Comparison of ENCODE assay signal across 8 mouse cellular contexts in genomic region chr10:62336601-62337578, GRCm38 (mm10). TPM values are rescaled to one million over a fixed set of nuclear protein-coding genes. Genes with fewer than 3 reads are reported as not detected.
DNase-seq lines count a peak whose midpoint lies in the region; ATAC-seq and TF ChIP-seq lines count a peak whose summit lies in the region.

No protein-coding gene starts in this region.

- no peak overlapping the region for H3K4me2 ChIP-seq in kidney, embryonic 16.5 days (replicated peaks; ENCODE audit: low read depth, low read length)

- H3K27ac ChIP-seq in layer of hippocampus, adult 2 months = peak overlapping the region; percentile 24
- peak overlapping the region; percentile 44 for H3K27ac ChIP-seq in embryonic facial prominence, embryonic 10.5 days (replicated peaks)
- H3K27ac ChIP-seq in kidney, embryonic 16.5 days (ENCODE audit: low read length) = peak overlapping the region; percentile 54
- H3K27ac ChIP-seq in thymus, adult 2 months (ENCODE audit: control insufficient read depth, insufficient read depth, low read length) = no peak overlapping the region

- 0 out of 2 replicates have a peak overlapping the region, but pooled peaks have one; percentile 0 for H3K9ac ChIP-seq in kidney, embryonic 16.5 days (replicated peaks; ENCODE audit: low read length)

- intact Hi-C loops in left cerebral cortex, postnatal 4 days (cut with DNase I) = no loop called here

- TF ChIP-seq CTCF in layer of hippocampus, adult 2 months (conservative IDR thresholded peaks at IDR 0.05) = no peak
- TF ChIP-seq CTCF in thymus, adult 2 months (IDR thresholded peaks at IDR 0.05; ENCODE audit: borderline replicate concordance, control insufficient read depth, extremely low read depth, insufficient read depth, low read length, poor library complexity) = no peak

- peaks cover 4% of the 10 kb centered on the region; the same call in 1 of the 2 replicates for H3K27me3 ChIP-seq in embryonic facial prominence, embryonic 10.5 days (replicated peaks; ENCODE audit: low read depth, poor library complexity, severe bottlenecking)
- H3K27me3 ChIP-seq in kidney, embryonic 16.5 days (ENCODE audit: insufficient read depth, low read length) = no peaks in the 10 kb centered on the region
- H3K27me3 ChIP-seq in thymus, adult 2 months (ENCODE audit: control insufficient read depth, insufficient read depth, low read length) = no peaks in the 10 kb centered on the region

- TF ChIP-seq POLR2A in thymus, adult 2 months (IDR thresholded peaks at IDR 0.05; ENCODE audit: control insufficient read depth, extremely low read depth, insufficient read depth, low read length, poor library complexity) = no peak

- no peak overlapping the region for H3K4me3 ChIP-seq in layer of hippocampus, adult 2 months
- peak overlapping the region; percentile 4; the same call in 1 of the 2 replicates for H3K4me3 ChIP-seq in embryonic facial prominence, embryonic 10.5 days
- H3K4me3 ChIP-seq in kidney, embryonic 16.5 days (ENCODE audit: low read length) = no peak overlapping the region
- no peak overlapping the region for H3K4me3 ChIP-seq in thymus, adult 2 months (ENCODE audit: control insufficient read depth, insufficient read depth, low read length)

- no peak for DNase-seq in layer of hippocampus, adult 2 months (ENCODE audit: low spot score in 2 of 2)
- DNase-seq in layer of hippocampus, postnatal 14 days (ENCODE audit: low spot score in 2 of 2) = no peak
- no peak for DNase-seq in embryonic facial prominence, embryonic 10.5 days (ENCODE audit: low spot score)
- DNase-seq in lung, postnatal 36 days = peak; percentile 92
- DNase-seq in thymus, adult 2 months = no peak
- DNase-seq in left cerebral cortex, postnatal 4 days = no peak
- DNase-seq in adrenal gland, postnatal 25 days = no peak

- 29% methylated on average over 12 of the region's 12 CpGs for WGBS in embryonic facial prominence, embryonic 10.5 days
- 18% methylated on average over 12 of the region's 12 CpGs for WGBS in kidney, embryonic 16.5 days
- WGBS in thymus, adult 2 months = 43% methylated on average over 12 of the region's 12 CpGs

- ATAC-seq in kidney, embryonic 16.5 days (ENCODE audit: low FRiP score, low TSS enrichment) = no peak

- no peaks in the 10 kb centered on the region for H3K9me3 ChIP-seq in embryonic facial prominence, embryonic 10.5 days
- H3K9me3 ChIP-seq in kidney, embryonic 16.5 days (ENCODE audit: low read length) = no peaks in the 10 kb centered on the region

- peaks cover 66% of the 10 kb centered on the region for H3K4me1 ChIP-seq in embryonic facial prominence, embryonic 10.5 days
- peaks cover 53% of the 10 kb centered on the region for H3K4me1 ChIP-seq in kidney, embryonic 16.5 days (ENCODE audit: insufficient read depth, low read length)
- peaks cover 20% of the 10 kb centered on the region for H3K4me1 ChIP-seq in thymus, adult 2 months (replicated peaks; ENCODE audit: control insufficient read depth, insufficient read depth, low read length)

- H3K36me3 ChIP-seq in embryonic facial prominence, embryonic 10.5 days (replicated peaks) = no peaks in the 10 kb centered on the region
- H3K36me3 ChIP-seq in kidney, embryonic 16.5 days (ENCODE audit: insufficient read depth, low read length) = no peaks in the 10 kb centered on the region
- H3K36me3 ChIP-seq in thymus, adult 2 months (ENCODE audit: control insufficient read depth, insufficient read depth, low read length) = no peaks in the 10 kb centered on the region

RNA-seq across cellular contexts. Expression of gene Hk1, which starts 42.8 kb away (rescaled TPM):
- total RNA-seq in layer of hippocampus, adult 2 months (2021) = 100 to 1,000 TPM; 292 to 307 TPM
- total RNA-seq in layer of hippocampus, postnatal 14 days (2021) = 100 to 1,000 TPM; 307 to 312 TPM
- 29.1 and 31.7 TPM in 2 replicates for polyA plus RNA-seq in embryonic facial prominence, embryonic 10.5 days (2016; fragmentation: Nextera tagmentation; extraction: Ambion mirVana)
- polyA plus RNA-seq in kidney, embryonic 16.5 days (2015; fragmentation: Nextera tagmentation; extraction: Ambion mirVana) = 67.5 and 68.2 TPM in 2 replicates
- polyA plus RNA-seq in thymus, adult 2 months (2012; rRNA removed) = 52.1 and 55.5 TPM in 2 replicates
- 100 to 1,000 TPM; 239 to 253 TPM for total RNA-seq in left cerebral cortex, postnatal 4 days (2021)
- total RNA-seq in adrenal gland, postnatal 25 days (2021) = 20.7 and 27.9 TPM in 2 replicates
